Mouse (Mus musculus) C2C12 (cell line): ENCODE data around the gene Ank2. TPM values are rescaled to one million over a fixed set of nuclear protein-coding genes. Genes with fewer than 3 reads are reported as not detected.

Experiments used
- H3K27me3 ChIP-seq: one replicate; pipeline ENCODE4 v1.6.1; 2011; ENCODE audit not compliant: control insufficient read depth, insufficient read depth, insufficient read length
- H3K36me3 ChIP-seq: one replicate; pipeline ENCODE4 v1.6.1; 2011; ENCODE audit not compliant: control insufficient read depth, insufficient read depth
- H3K4me3 ChIP-seq: one replicate; pipeline ENCODE4 v1.5.1; 2011; ENCODE audit warnings: mild to moderate bottlenecking, control low read depth; ENCODE audit not compliant: poor library complexity, insufficient read depth, severe bottlenecking
- H3K79me2 ChIP-seq: one replicate; pipeline ENCODE4 v1.6.1; 2011; ENCODE audit not compliant: control insufficient read depth, insufficient read depth
- H3K79me3 ChIP-seq: one replicate; pipeline ENCODE4 v1.6.1; 2011; ENCODE audit warnings: low read depth, control low read depth
- H3ac ChIP-seq: one replicate; pipeline ENCODE3; 2011; ENCODE audit warnings: low read depth; ENCODE audit not compliant: control insufficient read depth, insufficient read length
- CEBPB ChIP-seq: IDR thresholded peaks from one replicate; pipeline ENCODE4 v1.6.1; 2011; ENCODE audit warnings: low read depth, mild to moderate bottlenecking, control low read depth, moderate library complexity
- CTCF ChIP-seq: IDR thresholded peaks from one replicate; pipeline ENCODE4 v1.5.1; 2011; ENCODE audit not compliant: control insufficient read depth, insufficient read depth, insufficient read length
- FOSL1 ChIP-seq: IDR thresholded peaks from one replicate; pipeline ENCODE4 v1.8.0; 2011; ENCODE audit warnings: mild to moderate bottlenecking, low read length; ENCODE audit not compliant: poor library complexity, insufficient read depth, severe bottlenecking
- MAX ChIP-seq: IDR thresholded peaks from one replicate; pipeline ENCODE4 v1.6.1; 2011; ENCODE audit warnings: mild to moderate bottlenecking, control low read depth
- MYOD1 ChIP-seq: IDR thresholded peaks from one replicate; pipeline ENCODE4 v1.6.1; 2011; ENCODE audit warnings: low read depth; ENCODE audit not compliant: control insufficient read depth, insufficient read length
- MYOG ChIP-seq: IDR thresholded peaks from one replicate; pipeline ENCODE4 v1.6.1; 2011; ENCODE audit not compliant: control insufficient read depth, insufficient read length; ENCODE audit errors: extremely low read depth
- USF1 ChIP-seq: IDR thresholded peaks from one replicate; pipeline ENCODE4 v1.6.1; 2011; ENCODE audit warnings: low read depth, mild to moderate bottlenecking, control low read depth, moderate library complexity
- polyA plus RNA-seq: library from polyadenylated mRNA; unstranded; fragments of >200 nt; fragmentation: generic; extraction: Trizol; gene quantifications from one replicate; pipeline ENCODE4 v1.2.1, GENCODE M21; 2012; ENCODE audit warnings: missing spikeins

Gene Ank2
- polyA plus RNA-seq, 1 experiment = 3.5 TPM

- H3K27me3 ChIP-seq = no peaks in the 10 kb centered on the region
- no peak overlapping the region for H3ac ChIP-seq
- H3K36me3 ChIP-seq = no peaks in the 10 kb centered on the region
- TF ChIP-seq MAX (no peak), CTCF (no peak), MYOD1 (no peak), FOSL1 (no peak), MYOG (no peak), CEBPB (no peak), USF1 (no peak)
- H3K4me3 ChIP-seq = no peak overlapping the region
- no peaks in the 10 kb centered on the region for H3K79me2 ChIP-seq
- no peaks in the 10 kb centered on the region for H3K79me3 ChIP-seq
Observed at GRCm38 (mm10) chr3:127127611-127128010, 371.5 kb downstream of the Ank2 start.

- no peaks in the 10 kb centered on the region for H3K27me3 ChIP-seq
- no peak for TF ChIP-seq MYOG
- TF ChIP-seq MYOD1 = no peak
- no peak for TF ChIP-seq MAX
- TF ChIP-seq CTCF = no peak
- no peak for TF ChIP-seq FOSL1
- TF ChIP-seq USF1 = no peak
Observed at GRCm38 (mm10) chr3:127126220-127126619, 372.9 kb downstream of the Ank2 start.

GRCm38 (mm10) chr3:127124375-127124993 is 374.7 kb downstream of the Ank2 start:
- Histone ChIP-seq H3ac (no peak overlapping the region), H3K79me3 (no peaks in the 10 kb centered on the region), H3K36me3 (no peaks in the 10 kb centered on the region), H3K27me3 (no peaks in the 10 kb centered on the region), H3K79me2 (no peaks in the 10 kb centered on the region), H3K4me3 (no peak overlapping the region)
- TF ChIP-seq CEBPB = no peak
- TF ChIP-seq MYOD1 = no peak
- TF ChIP-seq CTCF = no peak

More at GRCm38 (mm10) chr3:127126220-127126619, 372.9 kb downstream of the Ank2 start:
- no peak overlapping the region for H3ac ChIP-seq
- H3K4me3 ChIP-seq = no peak overlapping the region
- no peaks in the 10 kb centered on the region for H3K36me3 ChIP-seq
- H3K79me3 ChIP-seq = no peaks in the 10 kb centered on the region
- H3K79me2 ChIP-seq = no peaks in the 10 kb centered on the region

- TF ChIP-seq MYOD1 = no peak
- no peak for TF ChIP-seq FOSL1
- no peak for TF ChIP-seq MAX
- no peak for TF ChIP-seq USF1
- TF ChIP-seq CTCF = no peak
- no peak for TF ChIP-seq MYOG
- TF ChIP-seq CEBPB = no peak
- no peaks in the 10 kb centered on the region for H3K79me2 ChIP-seq
- H3K36me3 ChIP-seq = no peaks in the 10 kb centered on the region
- no peak overlapping the region for H3ac ChIP-seq
- no peaks in the 10 kb centered on the region for H3K27me3 ChIP-seq
- no peak overlapping the region for H3K4me3 ChIP-seq
- H3K79me3 ChIP-seq = no peaks in the 10 kb centered on the region
Observed at GRCm38 (mm10) chr3:127123376-127123775, 375.8 kb downstream of the Ank2 start.

- H3K79me3 ChIP-seq = no peaks in the 10 kb centered on the region
- no peak overlapping the region for H3K4me3 ChIP-seq
- H3K79me2 ChIP-seq = no peaks in the 10 kb centered on the region
- H3K27me3 ChIP-seq = no peaks in the 10 kb centered on the region
- TF ChIP-seq FOSL1 (no peak), MAX (no peak), CTCF (no peak), CEBPB (no peak), USF1 (no peak), MYOG (no peak), MYOD1 (no peak)
- H3K36me3 ChIP-seq = no peaks in the 10 kb centered on the region
- no peak overlapping the region for H3ac ChIP-seq
Observed at GRCm38 (mm10) chr3:127118777-127119176, 380.4 kb downstream of the Ank2 start.

GRCm38 (mm10) chr3:127116226-127116625 is 382.9 kb downstream of the Ank2 start:
- H3K79me3 ChIP-seq = no peaks in the 10 kb centered on the region
- H3ac ChIP-seq = no peak overlapping the region
- no peaks in the 10 kb centered on the region for H3K36me3 ChIP-seq
- no peaks in the 10 kb centered on the region for H3K79me2 ChIP-seq
- no peaks in the 10 kb centered on the region for H3K27me3 ChIP-seq
- TF ChIP-seq MYOD1 (no peak), USF1 (no peak), FOSL1 (no peak), MYOG (no peak), MAX (no peak), CTCF (no peak), CEBPB (no peak)
- H3K4me3 ChIP-seq = no peak overlapping the region
